Mouse (Mus musculus) C2C12 (cell line): ENCODE data around the gene Anxa4.

Source experiments
- CEBPB ChIP-seq: IDR thresholded peaks from one replicate; pipeline ENCODE4 v1.6.1; 2011; ENCODE audit warnings: low read depth, mild to moderate bottlenecking, control low read depth, moderate library complexity
- CTCF ChIP-seq: IDR thresholded peaks from one replicate; pipeline ENCODE4 v1.5.1; 2011; ENCODE audit not compliant: control insufficient read depth, insufficient read depth, insufficient read length
- FOSL1 ChIP-seq: IDR thresholded peaks from one replicate; pipeline ENCODE4 v1.8.0; 2011; ENCODE audit warnings: mild to moderate bottlenecking, low read length; ENCODE audit not compliant: poor library complexity, insufficient read depth, severe bottlenecking

GRCm38 (mm10) chr6:86689671-86690070 is 103.7 kb downstream of the Anxa4 start:
- TF ChIP-seq FOSL1, result no peak
- no peak for TF ChIP-seq CEBPB
- no peak for TF ChIP-seq CTCF
